Mouse (Mus musculus) limb, embryonic 14.5 days (tissue): ENCODE results near the gene Khdrbs2. TPM values are rescaled to one million over a fixed set of nuclear protein-coding genes. Genes with fewer than 3 reads are reported as not detected.

Source experiments
- ATAC-seq: fragments of 200-750 bp; cut with Nextera tagmentation; 2 replicates; pipeline ENCODE4 v1.8.0; 2017; ENCODE audit warnings: low read depth, moderate number of reproducible peaks, moderate TSS enrichment; ENCODE audit not compliant: low FRiP score
- DNase-seq: peaks from one replicate; pipeline ENCODE4 v3.0.0-alpha.2; 2015; ENCODE audit warnings: low spot score
- H3K27ac ChIP-seq: fragments of 300-500 bp; sonication (generic); replicated peaks from 2 replicates; pipeline ENCODE4 v1.5.1; 2014; ENCODE audit warnings: low read depth, mild to moderate bottlenecking, low read length, moderate library complexity, mixed read lengths
- H3K27me3 ChIP-seq: fragments of 300-500 bp; sonication (generic); 2 replicates; pipeline ENCODE4 v1.6.1; 2014; ENCODE audit warnings: low read length, mixed read lengths; ENCODE audit not compliant: control insufficient read depth, insufficient read depth
- H3K36me3 ChIP-seq: fragments of 300-500 bp; sonication (generic); 2 replicates; pipeline ENCODE4 v1.6.1; 2014; ENCODE audit warnings: mild to moderate bottlenecking, low read length, moderate library complexity, mixed read lengths; ENCODE audit not compliant: control insufficient read depth, insufficient read depth
- H3K4me1 ChIP-seq: fragments of 300-500 bp; sonication (generic); 2 replicates; pipeline ENCODE4 v1.6.1; 2014; ENCODE audit warnings: antibody characterized with exemption, low read length, mixed read lengths; ENCODE audit not compliant: control insufficient read depth, insufficient read depth
- H3K4me2 ChIP-seq: fragments of 300-500 bp; sonication (generic); replicated peaks from 2 replicates; pipeline ENCODE4 v1.6.1; 2014; ENCODE audit warnings: low read depth, mild to moderate bottlenecking, low read length, moderate library complexity; ENCODE audit not compliant: severe bottlenecking
- H3K4me3 ChIP-seq: fragments of 300-500 bp; sonication (generic); replicated peaks from 2 replicates; pipeline ENCODE4 v1.5.1; 2014; ENCODE audit warnings: low read length
- H3K9ac ChIP-seq: fragments of 300-500 bp; sonication (generic); 2 replicates; pipeline ENCODE4 v1.6.1; 2014; ENCODE audit warnings: mild to moderate bottlenecking, low read depth, low read length, moderate library complexity; ENCODE audit not compliant: severe bottlenecking
- H3K9me3 ChIP-seq: fragments of 300-500 bp; sonication (generic); 2 replicates; pipeline ENCODE4 v1.6.1; 2016; ENCODE audit warnings: low read length; ENCODE audit not compliant: control insufficient read depth
- POLR2A ChIP-seq: fragments of 200-500 bp; IDR thresholded peaks from 2 replicates; pipeline ENCODE4 v1.8.0; 2012; ENCODE audit warnings: inconsistent platforms, mild to moderate bottlenecking, moderate library complexity, borderline replicate concordance; ENCODE audit not compliant: insufficient read depth, insufficient read length; ENCODE audit errors: extremely low read depth
- WGBS: fragments of 180-500 bp; shearing (Covaris S2); extraction: QIAGEN DNeasy Blood & Tissue Kit; methylation state at CpG from one replicate; pipeline ENCODE4 v1.1.7; 2014; 5-methylcytosine and 5-hydroxymethylcytosine counted together
- polyA plus RNA-seq, 2 experiments: library from polyadenylated mRNA; depleted of rRNA in 1 of 2; stranded (reverse) in 1 of 2; unstranded in 1 of 2; fragments of >200 nt; fragmentation: Nextera tagmentation in 1 of 2; extraction: Ambion mirVana in 1 of 2; gene quantifications; 2 replicates each; pipeline versions ENCODE4 v1.2.1 to v1.2.3; 2012 to 2014

The Khdrbs2 gene
- polyA plus RNA-seq, 2 experiments = 2.0 to 3.2 TPM

GRCm38 (mm10) chr1:32633404-32633803, 460.9 kb downstream of the Khdrbs2 start:
- DNase-seq (no peak), ATAC-seq (no peak)
- H3K4me2 ChIP-seq = no peak overlapping the region
- no peak overlapping the region for H3K4me3 ChIP-seq
- H3K27me3 ChIP-seq = no peaks in the 10 kb centered on the region
- 95% methylated on average over 4 of the region's 4 CpGs for WGBS
- H3K9me3 ChIP-seq = no peaks in the 10 kb centered on the region
- no peak overlapping the region for H3K9ac ChIP-seq
- no peak for TF ChIP-seq POLR2A
- no peaks in the 10 kb centered on the region for H3K36me3 ChIP-seq
- no peaks in the 10 kb centered on the region for H3K4me1 ChIP-seq
- H3K27ac ChIP-seq = no peak overlapping the region

DNA sequence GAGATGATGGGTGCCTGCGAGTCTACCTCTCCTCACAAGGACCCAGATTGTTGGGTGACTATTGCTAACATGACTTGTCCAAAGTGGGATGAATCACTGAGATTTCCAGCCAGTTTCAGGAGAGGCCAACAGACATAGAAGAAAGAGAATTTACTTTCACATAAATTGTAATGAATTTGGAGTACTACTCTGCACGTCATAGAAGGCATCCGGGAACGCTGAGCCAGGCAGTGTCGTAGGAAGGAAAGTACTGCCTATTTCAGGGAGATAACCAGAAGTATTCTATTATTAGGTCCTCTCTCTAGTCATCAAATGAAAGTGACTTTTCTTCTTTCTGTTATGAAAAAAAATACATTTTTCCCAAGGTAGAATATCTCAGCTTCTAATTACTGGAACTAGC, 466.6 kb downstream of the Khdrbs2 start:
- H3K27me3 ChIP-seq = no peaks in the 10 kb centered on the region

DNA sequence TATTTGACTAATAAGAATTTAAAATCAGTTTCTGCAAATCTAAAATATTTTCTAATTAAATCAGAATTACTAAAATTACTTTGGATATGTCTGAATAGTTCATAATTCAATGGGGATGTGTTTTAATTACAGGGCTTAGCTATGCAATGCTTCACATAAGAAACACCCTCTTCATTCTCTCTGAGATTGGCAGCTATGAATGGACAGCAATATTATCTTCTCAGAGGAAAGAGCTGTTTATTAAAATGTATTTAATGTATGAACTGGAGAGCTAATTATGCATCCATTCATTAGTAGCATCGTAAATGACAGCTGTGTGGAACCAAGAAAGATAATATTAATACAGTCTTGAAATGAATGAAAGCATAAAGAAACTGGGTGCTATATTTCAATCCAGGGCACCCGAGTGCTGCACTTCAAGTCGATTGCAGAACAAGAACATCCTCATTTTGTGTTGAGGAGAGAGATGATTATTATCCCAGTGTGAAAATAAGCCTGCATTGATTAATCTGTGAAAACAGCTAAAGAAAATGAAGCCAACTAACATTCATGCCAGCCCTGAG, 477.2 kb downstream of the Khdrbs2 start:
- Histone ChIP-seq H3K27me3 (no peaks in the 10 kb centered on the region), H3K4me1 (no peaks in the 10 kb centered on the region), H3K9ac (no peak overlapping the region), H3K36me3 (no peaks in the 10 kb centered on the region), H3K4me3 (no peak overlapping the region), H3K27ac (no peak overlapping the region), H3K9me3 (no peaks in the 10 kb centered on the region), H3K4me2 (no peak overlapping the region)
- WGBS = 81% methylated on average over 3 of the region's 3 CpGs
- DNase-seq = no peak
- no peak for ATAC-seq
- no peak for TF ChIP-seq POLR2A

More for the DNA sequence above, 466.6 kb downstream of the Khdrbs2 start:
- no peak for TF ChIP-seq POLR2A
- H3K4me1 ChIP-seq = no peaks in the 10 kb centered on the region
- 90% methylated on average over 5 of the region's 5 CpGs for WGBS
- DNase-seq = no peak
- H3K27ac ChIP-seq = no peak overlapping the region
- no peaks in the 10 kb centered on the region for H3K36me3 ChIP-seq
- no peak for ATAC-seq
- H3K9me3 ChIP-seq = no peaks in the 10 kb centered on the region
- no peak overlapping the region for H3K4me2 ChIP-seq
- H3K9ac ChIP-seq = no peak overlapping the region
- no peak overlapping the region for H3K4me3 ChIP-seq

DNA sequence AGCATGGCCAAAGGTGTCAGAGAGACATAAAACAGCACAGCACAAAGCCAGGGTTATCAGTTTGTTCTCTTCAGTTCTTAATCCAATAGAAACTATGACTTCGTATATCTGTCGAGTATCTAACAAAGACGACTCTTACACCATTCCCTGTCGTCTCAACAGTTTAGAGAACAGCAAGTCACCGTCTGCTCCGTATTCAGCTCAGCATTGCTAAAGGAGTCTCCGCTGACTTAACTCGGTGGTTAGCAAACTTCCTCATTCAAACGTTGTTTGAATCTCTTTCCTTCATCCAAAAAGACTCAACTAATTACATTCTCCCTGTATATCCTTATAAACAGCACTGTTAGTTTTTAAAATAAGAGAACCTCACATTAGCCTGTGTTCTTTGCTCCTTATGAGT, 521.3 kb downstream of the Khdrbs2 start:
- TF ChIP-seq POLR2A = no peak
- Histone ChIP-seq H3K27ac (no peak overlapping the region), H3K27me3 (no peaks in the 10 kb centered on the region), H3K9ac (no peak overlapping the region), H3K4me3 (no peak overlapping the region), H3K36me3 (no peaks in the 10 kb centered on the region), H3K4me2 (no peak overlapping the region), H3K4me1 (no peaks in the 10 kb centered on the region), H3K9me3 (no peaks in the 10 kb centered on the region)
- DNase-seq (no peak), ATAC-seq (no peak)
- WGBS = 82% methylated on average over 9 of the region's 9 CpGs

DNA sequence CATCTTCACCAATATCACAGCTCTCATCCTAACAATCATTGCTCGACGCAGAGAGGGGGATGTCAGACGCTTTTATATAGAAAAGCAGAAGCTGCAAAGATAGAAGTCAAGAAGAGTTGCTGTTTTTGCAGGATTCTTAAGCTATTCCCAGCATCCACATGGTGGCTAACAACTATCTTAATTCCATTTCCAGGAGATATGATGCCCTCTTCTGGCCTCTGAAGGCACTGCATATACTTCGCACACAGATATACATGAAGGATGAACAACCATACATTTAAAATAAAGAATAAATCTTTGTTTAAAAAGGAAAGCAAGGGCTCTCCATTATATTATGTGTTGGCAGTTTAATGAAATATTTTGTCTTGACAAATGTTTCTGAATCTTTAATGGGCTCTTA, 527.6 kb downstream of the Khdrbs2 start:
- H3K9ac ChIP-seq = no peak overlapping the region
- H3K4me1 ChIP-seq = no peaks in the 10 kb centered on the region
- DNase-seq = no peak
- H3K4me3 ChIP-seq = no peak overlapping the region
- H3K36me3 ChIP-seq = no peaks in the 10 kb centered on the region
- no peak for TF ChIP-seq POLR2A
- 94% methylated on average over 4 of the region's 4 CpGs for WGBS
- H3K9me3 ChIP-seq = no peaks in the 10 kb centered on the region
- no peak overlapping the region for H3K4me2 ChIP-seq
- no peak for ATAC-seq
- H3K27me3 ChIP-seq = no peaks in the 10 kb centered on the region
- no peak overlapping the region for H3K27ac ChIP-seq

DNA sequence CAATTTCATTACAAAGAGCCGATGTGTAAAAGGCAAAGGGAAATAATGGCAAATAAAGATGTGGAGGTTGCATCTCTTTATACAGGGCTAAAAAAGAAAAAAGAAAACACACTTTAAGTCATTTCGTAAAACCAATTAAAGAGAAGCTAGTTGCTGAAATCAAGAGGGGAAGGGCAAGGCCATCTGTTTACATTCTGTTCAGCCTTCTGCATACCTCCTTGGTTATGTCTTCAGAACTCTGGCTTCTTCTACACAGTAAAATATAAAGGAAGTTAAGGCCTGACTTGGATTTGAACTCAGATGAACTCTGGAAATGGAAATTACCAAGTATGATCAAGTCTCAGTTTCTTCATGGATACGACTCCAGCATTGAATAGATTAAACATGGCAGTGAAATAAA, 528.8 kb downstream of the Khdrbs2 start:
- Histone ChIP-seq H3K4me3 (no peak overlapping the region), H3K4me1 (no peaks in the 10 kb centered on the region), H3K27ac (no peak overlapping the region), H3K9ac (no peak overlapping the region), H3K36me3 (no peaks in the 10 kb centered on the region), H3K4me2 (no peak overlapping the region), H3K27me3 (no peaks in the 10 kb centered on the region), H3K9me3 (no peaks in the 10 kb centered on the region)
- no peak for DNase-seq
- no peak for TF ChIP-seq POLR2A
- WGBS = 93% methylated on average over 3 of the region's 3 CpGs
- ATAC-seq = no peak
